Mouse (Mus musculus) left cerebral cortex, postnatal 36 days (tissue): ENCODE data around the gene Nup54. TPM values are rescaled to one million over a fixed set of nuclear protein-coding genes. Genes with fewer than 3 reads are reported as not detected.

Source experiments
- DNase-seq, 2 experiments: peaks; one replicate each; pipeline ENCODE4 v3.0.0; 2021 to 2022; ENCODE audit warnings: low spot score in 2 of 2, mixed read lengths in 1 of 2
- intact Hi-C: fragments of 180-260 bp; cut with DNase I; formaldehyde crosslinking; loops from one replicate; pipeline ENCODE4 v1.15.1; 2025
- microRNA-seq: library from miRNA; unstranded; fragments of <30 nt; microRNA quantifications from one replicate; pipeline ENCODE4 v1.2.0, GENCODE M21; 2022
- total RNA-seq, 2 experiments: library from RNA; stranded (reverse); gene quantifications; 2 replicates each; pipeline ENCODE4 v1.2.3; 2021

Nup54 gene
- total RNA-seq, 2 experiments from 2014 or later: 25.3 to 28.5 TPM

- intact Hi-C loops: no loop called here
- DNase-seq: no peak
Measured at GRCm38 (mm10) chr5:92383747-92384146, 51.3 kb downstream of the Nup54 start.

DNA sequence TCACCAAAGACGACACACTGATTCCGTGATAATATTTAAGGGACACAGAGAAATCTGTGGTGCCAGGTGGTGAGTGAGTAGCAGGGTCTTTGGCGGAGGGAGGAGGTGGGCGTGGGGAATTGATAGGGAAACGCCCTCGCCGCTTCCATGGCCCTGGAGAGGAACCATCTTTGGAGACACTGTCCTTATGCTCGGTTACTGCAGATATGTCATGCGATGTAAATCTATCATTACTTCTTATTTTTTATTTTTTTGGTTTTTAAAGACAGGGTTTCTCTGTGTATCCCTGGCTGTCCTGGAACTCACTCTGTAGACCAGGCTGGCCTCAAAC is 52.7 kb downstream of the Nup54 start:
- intact Hi-C loops: no loop called here

DNA sequence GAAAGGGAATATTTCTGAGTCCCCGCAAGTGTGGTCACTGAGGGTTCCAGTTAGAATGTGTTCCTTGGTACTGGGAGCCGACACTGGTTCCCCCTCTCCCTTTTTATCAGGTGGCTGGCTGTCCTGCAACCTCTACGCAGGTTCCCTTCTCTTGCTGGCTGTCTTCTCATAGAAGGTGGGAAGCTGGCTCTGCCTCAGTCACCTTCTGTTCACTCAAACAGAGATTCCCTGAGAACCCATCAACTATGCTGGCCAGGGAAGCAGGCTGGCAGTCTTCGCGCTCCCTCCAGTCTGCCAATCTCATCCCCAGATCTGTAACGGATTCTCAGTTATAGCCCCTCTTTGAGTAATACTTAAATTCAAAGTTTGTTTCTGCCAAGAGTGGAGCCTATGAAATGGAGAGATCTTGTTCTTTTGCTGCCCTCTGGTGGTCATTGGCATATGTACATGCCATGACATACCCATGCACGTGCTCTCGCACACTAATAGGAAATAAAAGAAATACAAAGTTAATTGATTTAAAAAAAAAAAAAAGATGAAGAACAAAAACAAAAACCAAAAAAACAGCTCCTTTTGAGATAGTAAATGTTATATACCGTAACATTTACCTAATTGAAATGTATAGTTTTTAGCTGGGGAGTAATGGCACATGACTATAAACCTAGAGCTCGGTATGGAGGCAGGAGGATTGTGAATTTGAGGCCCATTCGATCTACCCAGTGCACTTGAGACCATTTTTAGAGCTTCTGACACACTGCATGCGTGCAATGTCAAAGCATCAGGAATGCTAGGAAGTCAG is 53.3 kb downstream of the Nup54 start:
- intact Hi-C loops: loop anchor here (1.0 kb wide), 1 partner anchor 69 kb away; no protein-coding TSS in a partner anchor
- DNase-seq: peak; percentile 63 to 71

More for the DNA sequence above, 52.7 kb downstream of the Nup54 start:
- no peak for DNase-seq

- no peak for DNase-seq
- intact Hi-C loops: no loop called here
Measured at GRCm38 (mm10) chr5:92376795-92377405, 58.1 kb downstream of the Nup54 start.

DNA sequence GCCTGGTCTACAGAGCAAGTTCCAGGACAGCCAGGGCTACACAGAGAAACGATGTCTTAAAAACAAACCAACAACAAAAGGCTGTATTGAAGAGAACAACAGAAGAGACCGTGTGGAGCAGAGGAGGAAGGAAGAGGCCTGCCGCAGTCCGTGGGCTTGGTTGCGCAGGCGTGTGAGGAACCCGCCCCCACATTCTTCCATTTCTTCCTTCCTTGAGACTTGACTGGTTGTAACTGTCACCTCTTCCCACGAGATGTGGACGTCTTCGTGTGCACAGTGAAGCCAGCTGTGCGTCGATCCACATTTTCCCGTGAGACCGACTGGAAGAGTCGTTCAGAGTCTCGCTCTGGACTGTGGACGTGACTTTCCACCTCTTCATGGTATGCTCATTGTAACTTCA is 59.7 kb downstream of the Nup54 start:
- no peak for DNase-seq
- intact Hi-C loops: no loop called here

GRCm38 (mm10) chr5:92374721-92375142 is 60.3 kb downstream of the Nup54 start:
- intact Hi-C loops: no loop called here
- DNase-seq: no peak

DNA sequence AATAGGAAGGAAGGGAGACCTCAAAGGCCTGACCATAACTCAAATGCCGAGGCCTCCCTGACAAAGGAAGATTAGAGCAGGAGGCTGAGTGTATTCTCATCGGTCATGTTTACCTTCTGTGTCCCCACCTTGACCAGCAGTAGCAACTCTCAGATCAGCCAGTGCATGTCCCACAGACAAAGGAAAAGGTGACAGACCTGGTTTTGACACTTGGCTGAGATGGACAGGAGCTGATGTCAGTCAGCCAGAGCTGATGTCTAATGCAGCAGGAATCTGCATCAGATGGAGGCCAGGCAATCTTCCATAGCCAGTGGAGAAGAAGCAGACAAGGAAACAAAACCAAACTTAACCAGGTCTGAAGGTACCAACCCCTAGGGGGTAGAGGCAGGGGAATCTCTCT is 62.4 kb downstream of the Nup54 start:
- DNase-seq: no peak
- intact Hi-C loops: no loop called here

- no peak for DNase-seq
Measured at GRCm38 (mm10) chr5:92371361-92371976, 63.5 kb downstream of the Nup54 start.

DNA sequence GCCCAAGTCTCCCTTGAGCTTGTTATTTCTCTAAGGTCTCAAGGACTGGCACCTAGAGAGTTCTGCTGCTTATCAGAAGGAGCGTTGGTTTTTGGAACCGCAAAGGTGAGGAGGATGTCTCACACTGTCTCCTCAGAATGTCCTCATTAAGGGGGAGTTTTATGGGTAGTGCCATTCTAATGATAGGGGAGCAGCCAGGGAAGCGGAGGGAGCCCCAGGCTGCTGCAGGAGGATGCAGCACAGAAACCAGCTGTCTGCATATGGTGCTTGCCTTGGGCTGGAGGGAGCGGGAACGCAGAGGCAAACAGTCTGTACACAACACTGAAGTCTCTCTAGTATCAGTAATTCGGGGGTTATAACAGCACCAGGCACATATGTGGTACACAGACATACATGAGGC is 64.1 kb downstream of the Nup54 start:
- intact Hi-C loops: no loop called here
- no peak for DNase-seq

More at GRCm38 (mm10) chr5:92371361-92371976, 63.5 kb downstream of the Nup54 start:
- intact Hi-C loops: no loop called here

DNA sequence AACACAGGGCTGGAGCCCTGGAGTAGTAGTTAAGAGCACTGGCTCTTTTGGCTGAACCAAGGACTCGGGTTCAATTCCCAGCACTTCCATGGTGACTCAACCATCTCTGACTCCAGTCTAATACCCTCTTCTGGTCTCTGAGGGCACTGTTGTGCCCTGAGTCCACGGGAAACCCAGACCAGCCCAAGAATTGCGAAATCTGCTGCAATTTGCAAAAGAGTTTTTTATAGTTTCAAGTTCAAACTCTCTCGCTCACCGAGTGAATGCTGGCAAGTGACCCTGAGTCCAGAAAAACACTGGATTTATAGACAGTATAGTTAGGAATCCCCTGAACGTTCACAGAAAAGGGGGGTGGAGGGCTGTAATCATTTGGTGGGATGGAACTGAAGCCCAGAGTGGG is 64.6 kb downstream of the Nup54 start:
- intact Hi-C loops: no loop called here
- DNase-seq: no peak

DNA sequence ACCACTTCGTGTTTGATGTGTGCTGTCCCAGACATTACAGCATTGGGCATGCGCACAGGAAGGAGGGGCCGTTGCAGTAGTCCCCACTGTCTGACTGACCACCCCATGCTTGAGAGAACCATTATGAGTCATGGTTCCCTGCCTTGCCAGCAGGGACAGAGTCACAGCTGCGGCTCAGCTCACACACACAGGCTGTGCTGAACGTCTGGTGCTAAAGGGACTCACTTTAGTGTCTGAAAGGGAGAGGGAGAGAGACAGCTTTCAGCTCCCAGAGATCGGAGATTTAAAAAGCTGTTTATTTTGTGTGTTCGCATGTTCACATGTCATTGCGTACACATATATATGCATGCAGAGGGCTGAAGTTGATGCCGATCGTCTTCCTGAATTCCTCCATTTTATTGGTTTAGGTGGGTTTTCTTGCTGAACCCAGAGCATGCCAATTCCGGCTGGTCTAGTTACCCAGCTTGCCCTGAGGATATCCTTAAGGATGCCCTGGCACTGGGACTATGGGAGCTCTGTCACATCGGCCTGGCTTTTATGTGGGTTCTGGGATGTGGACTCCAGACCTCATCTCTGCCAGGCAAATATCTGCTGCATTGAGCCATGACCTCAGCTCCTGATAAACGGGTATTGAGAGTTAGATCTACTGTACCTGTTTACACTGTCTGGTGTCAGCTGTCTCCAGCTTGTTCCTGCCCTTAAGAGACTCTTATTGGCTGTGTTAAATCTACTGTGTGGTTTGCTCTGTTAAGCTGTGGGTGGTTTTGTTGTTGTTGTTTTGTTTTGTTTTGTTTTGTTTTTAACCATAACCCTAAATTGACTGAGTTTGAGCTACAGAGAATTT is 65.6 kb downstream of the Nup54 start:
- DNase-seq: peak; percentile 45 to 51
- intact Hi-C loops: no loop called here

GRCm38 (mm10) chr5:92368392-92368791 is 66.6 kb downstream of the Nup54 start:
- DNase-seq: no peak
- intact Hi-C loops: no loop called here

GRCm38 (mm10) chr5:92366565-92366964 is 68.5 kb downstream of the Nup54 start:
- no peak for DNase-seq
- intact Hi-C loops: no loop called here

Small RNAs within 50 kb of the gene (microRNA-seq; reads per million reads assigned to microRNA genes)
- gene Mir6415: not detected

Other genes with a start within 250 kb of the Nup54 start
- gene U90926, start 219.8 kb downstream of the Nup54 start, total RNA-seq: not detected
- gene Ppef2, start 178.9 kb downstream of the Nup54 start, total RNA-seq: under 1 TPM; 0.52 to 0.61 TPM
- 10 to 100 TPM; 39.2 to 39.9 TPM for gene Naaa, start 157.0 kb downstream of the Nup54 start, total RNA-seq
- 10 to 100 TPM; 15.5 to 25.1 TPM for gene Sdad1, start 124.7 kb downstream of the Nup54 start, total RNA-seq
- gene Cxcl9, start 107.1 kb downstream of the Nup54 start, total RNA-seq: not detected
- gene Art3, start 103.4 kb downstream of the Nup54 start, total RNA-seq: 1 to 10 TPM; 3.6 to 5.9 TPM
- under 1 TPM in 1 of 2 experiments, not detected in 1; 0.49 TPM for gene Cxcl10, start 86.3 kb downstream of the Nup54 start, total RNA-seq
- gene Scarb2, start 71.6 kb upstream of the Nup54 start, total RNA-seq: 10 to 100 TPM; 80.5 to 87.8 TPM
- gene Fam47e, start 119.8 kb upstream of the Nup54 start, total RNA-seq: under 1 TPM in 1 of 2 experiments, not detected in 1; 0.32 TPM
- 1 to 10 TPM in 1 of 2 experiments, under 1 TPM in 1; 0.72 to 1.1 TPM for gene Stbd1, start 167.8 kb upstream of the Nup54 start, total RNA-seq
- gene Ccdc158, start 240.1 kb upstream of the Nup54 start, total RNA-seq: under 1 TPM; 0.30 to 0.39 TPM
- gene Shroom3, start 248.2 kb upstream of the Nup54 start, total RNA-seq: 1 to 10 TPM; 3.3 to 3.4 TPM